Mouse (Mus musculus) right cerebral cortex, adult 2 months (tissue): ENCODE measurements around the gene Ptpra.
A peak's percentile ranks its signal among the peaks of the same experiment; 100 is the strongest.

Experiments used
- DNase-seq, 2 experiments: peaks; one replicate each; pipeline ENCODE4 v3.0.0; 2021 to 2022; ENCODE audit warnings: low spot score in 2 of 2

Ptpra gene

DNA sequence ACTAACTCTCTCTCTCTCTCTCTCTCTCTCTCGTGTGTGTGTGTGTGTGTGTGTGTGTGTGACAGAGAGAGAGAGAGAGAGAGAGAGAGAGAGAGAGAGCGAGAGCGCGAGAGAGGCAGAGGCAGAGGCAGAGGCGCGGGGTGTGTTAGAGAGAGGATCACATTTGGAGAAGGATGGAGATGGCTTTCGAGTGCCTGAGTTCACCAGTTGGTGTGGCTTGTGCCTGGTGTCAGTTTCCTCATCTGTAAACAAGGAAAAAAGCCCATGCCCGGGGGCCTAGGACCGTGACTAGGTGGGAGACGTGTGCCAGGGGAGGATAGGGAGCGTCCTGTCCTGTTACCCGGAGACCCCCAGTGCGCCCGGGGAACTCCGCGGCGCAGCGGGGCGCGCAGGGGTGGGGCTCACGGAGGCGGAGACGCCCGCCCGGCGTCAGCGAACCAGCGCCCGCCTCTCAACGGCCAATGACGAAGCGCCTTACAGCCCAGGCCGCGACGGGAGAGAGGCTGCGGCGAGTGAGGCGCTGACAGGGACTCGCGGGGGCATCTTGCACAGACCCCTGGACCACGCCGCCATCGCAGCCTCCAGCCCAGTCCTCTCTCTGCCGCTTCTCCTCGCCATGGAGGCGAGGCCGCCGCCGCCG is at the start of gene Ptpra:
Gene Ptpra (plus strand): TSS at position 485 of the 640 bp plus-strand sequence.
- DNase-seq, result peak; percentile 90 to 92

DNA sequence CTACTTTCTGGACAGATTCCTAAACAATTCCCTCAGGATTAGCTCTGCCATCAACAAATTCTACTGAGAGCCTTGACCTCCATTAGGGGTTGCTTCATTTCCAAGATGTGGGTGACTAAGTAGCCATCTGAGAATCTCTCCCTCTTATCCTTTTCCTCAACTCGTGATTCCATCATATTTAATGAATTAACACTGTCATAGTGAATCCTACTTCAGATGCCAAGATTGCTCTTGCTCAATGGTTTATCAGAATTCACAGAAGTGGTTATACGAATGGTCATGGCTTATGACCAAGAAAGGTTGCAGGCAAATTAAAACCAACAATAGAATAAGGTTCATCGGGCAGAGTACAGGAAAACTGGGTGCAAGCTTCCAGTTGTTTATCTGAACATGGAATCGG is 48.2 kb upstream of the Ptpra start:
- DNase-seq, result no peak

DNA sequence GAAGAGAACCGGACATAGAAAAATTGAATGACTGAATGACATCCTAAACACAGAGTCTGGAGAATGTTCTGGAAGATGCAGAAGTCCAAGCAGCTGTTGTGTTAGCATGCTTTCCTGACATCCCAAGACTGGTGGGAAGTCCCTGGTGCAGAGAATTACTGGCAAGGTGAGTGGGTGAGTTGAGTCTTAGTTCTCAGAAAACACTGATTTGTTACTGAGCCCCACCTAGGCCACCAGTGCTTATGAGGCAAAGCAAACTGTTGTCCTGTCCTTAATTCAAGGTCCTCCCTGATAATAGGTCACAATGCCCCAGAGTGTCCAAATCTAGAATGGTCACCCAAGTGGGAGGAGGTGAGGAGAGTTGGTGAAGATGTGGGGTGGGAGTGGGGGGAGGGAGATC is 45.1 kb upstream of the Ptpra start, which contains the start of the genes Gm28372 and 1700020A23Rik:
Gene Gm28372 (plus strand): TSS at position 301 of the 400 bp plus-strand sequence.
Gene 1700020A23Rik (plus strand): TSS at position 321 of the 400 bp plus-strand sequence.
- DNase-seq, result no peak

DNA sequence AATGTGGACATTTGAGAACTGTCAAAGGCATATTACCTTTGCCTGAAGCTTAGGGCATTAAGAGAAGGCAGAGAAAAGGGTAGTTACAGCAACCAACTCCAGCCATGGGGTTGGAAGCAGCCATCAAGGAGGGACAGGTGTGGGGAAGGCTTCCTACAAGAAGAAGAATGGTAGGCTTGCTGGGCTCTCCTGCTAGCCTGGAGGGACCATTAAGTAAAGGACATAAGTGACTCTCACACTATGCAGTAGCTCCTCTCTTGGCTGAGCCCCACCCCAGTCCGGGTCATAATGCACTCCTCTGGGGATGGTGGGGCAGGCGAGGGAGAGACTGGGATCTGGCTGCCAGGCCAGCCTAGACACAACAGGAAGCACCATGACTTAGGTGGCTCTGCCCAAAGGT is 43.9 kb upstream of the Ptpra start, which contains the start of gene Tmem239:
Gene Tmem239 (plus strand): TSS at position 301 of the 400 bp plus-strand sequence.
- DNase-seq, result no peak

DNA sequence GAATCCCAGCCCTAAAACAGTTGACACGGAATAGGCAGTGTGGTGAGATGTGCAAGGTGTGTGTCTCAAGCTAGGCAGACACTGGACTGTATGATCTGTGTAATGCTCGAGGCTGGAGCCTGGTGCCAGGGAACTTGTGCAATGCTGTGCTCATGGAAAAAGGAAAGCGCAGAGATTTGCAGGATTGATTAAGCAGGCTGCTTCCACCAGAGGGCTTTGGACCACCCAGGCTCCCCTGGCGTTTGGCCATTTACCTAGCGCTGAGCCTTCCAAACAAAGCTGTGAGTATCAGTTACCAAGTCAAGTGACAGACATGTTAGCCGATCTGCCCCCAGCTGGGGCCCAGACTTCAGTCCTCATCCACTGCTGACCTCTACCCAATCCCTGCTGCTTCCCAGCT is 41.9 kb upstream of the Ptpra start:
- no peak for DNase-seq

DNA sequence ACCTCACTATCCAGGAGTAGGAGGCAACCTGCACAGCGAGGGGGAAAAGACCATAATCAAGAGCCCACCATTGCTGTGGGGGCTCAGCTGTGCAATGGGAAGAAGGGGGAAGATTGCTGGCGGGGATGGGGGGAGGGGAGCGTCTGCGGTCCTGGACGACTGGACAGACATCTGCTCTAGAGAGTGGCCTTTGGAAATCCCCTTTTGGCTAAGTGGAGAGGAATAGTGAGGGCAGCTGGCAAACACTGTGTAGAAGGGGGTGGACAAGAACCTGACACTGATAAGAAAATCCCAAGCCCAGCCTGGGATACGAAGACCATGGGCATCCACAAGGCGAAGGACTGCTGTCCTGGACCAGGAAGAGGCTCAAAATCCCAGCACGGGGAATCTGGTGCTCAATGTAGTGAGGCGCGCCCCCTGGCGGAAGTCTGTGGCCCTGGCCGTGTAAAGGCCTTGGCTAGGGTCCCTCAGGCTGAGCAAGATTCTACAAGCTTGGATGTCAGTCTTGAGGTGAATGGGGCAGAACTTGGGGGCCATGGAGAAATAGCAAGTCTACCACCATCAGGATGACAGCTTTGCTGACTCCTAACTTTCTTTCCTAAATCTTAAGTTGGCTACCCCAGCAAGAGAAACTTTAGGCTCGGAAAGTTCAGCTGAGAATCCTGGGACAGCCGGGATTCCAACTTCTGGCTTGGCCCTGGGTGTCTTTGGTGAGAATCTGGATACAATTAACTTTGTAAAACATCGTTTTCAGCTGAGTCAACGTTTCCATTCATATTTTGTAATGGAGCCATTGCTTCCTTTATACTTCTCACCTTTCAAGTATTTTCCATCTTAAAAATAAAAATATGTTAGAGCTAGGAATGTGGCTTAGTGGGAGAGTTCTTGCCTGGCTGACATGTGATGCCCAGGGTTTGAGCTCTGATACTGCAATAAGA is 38.3 kb upstream of the Ptpra start:
- peak; percentile 80 to 81 for DNase-seq

DNA sequence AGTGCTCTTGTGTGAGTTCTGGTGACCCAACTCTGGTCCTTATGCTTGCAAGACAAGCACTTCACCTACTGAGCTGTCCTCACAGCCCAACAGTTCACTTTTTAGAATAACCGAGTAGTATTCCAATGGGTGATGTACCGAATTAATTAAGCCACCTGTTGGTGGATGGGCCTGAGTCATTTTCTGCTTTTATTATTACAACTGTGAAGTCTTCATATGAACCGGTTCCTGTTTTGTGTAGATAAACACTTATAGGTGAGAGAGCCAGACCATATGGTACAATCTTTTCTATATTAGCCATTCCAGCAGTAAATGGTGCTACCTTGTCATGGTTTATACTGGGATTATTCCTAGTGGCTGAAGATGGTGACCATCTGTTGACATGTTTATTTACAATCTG is 37.3 kb upstream of the Ptpra start:
- DNase-seq, result no peak

DNA sequence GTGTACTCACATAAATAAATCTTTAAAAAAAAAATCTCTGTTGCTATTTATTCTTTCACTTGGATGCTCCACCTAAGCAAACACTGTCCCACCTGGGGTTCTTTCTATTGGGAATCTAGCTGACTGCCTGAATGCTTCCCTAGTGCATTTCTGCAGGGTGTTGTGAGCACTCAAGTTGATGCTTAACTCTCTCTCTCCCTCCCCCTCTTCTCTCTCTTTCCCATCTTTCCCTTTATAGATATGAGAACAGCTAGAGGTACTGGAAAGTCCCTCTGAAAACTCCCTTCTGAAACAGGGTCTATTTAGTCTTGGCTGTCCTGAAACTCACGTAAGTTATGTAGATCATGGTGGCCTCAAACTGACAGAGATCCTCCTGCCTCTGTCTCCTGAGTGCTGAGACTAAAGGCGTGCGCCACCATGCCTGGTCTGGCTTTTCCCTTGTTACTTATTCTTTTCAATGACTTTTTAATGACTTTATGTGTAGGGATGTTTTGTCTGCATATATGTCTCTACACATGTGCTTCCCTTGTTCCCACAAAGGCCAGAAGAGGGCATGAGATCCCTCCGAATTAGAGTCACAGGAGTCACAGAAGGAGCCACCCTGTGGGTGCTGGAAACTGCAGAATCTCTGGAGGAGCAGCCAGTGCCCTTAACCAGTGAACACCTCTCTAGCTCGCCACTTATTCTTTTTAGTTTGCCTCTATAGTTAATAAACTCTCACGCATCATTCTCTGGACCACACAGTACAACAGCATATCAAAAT is 35.8 kb upstream of the Ptpra start:
- no peak for DNase-seq

DNA sequence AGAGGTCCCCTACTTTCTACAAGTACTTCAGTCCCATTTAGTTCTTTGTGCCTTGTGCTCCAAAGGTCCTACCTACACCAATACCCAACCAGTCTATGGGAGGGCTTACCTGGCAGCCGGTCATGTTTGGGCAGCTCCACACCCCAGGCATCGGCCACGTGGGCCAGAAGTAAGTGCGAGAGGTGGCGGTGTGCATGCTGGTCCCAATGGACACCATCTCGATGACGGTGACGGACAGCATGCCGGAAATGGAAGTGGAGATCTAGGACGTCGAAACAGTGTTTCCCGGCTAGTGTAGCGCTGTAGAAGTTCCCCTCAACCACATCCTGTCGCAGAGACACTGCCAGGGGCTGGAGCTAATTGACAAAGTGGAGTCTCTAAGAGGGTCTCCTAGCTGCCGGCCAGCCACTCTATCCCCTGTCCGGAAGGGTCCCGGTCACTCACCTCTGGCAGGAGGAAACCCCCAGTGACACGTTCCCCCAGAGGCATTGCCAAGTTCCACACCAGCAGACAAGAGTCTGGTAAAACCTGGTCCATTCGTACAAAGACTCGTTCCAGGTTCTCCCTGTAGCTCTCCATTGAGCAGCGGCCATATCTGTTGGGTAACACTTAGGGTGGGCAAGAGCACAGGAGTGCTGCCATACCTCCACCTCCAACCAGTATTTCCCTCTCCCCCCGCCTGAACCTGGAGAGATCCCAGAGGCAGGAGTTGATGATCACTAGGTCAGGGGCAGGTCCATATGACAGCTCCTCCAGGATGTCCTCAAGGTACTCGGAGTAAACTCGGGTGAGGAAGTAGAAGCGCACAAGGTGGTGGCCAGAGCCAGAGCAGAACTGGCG is 28.1 kb upstream of the Ptpra start:
- no peak for DNase-seq

DNA sequence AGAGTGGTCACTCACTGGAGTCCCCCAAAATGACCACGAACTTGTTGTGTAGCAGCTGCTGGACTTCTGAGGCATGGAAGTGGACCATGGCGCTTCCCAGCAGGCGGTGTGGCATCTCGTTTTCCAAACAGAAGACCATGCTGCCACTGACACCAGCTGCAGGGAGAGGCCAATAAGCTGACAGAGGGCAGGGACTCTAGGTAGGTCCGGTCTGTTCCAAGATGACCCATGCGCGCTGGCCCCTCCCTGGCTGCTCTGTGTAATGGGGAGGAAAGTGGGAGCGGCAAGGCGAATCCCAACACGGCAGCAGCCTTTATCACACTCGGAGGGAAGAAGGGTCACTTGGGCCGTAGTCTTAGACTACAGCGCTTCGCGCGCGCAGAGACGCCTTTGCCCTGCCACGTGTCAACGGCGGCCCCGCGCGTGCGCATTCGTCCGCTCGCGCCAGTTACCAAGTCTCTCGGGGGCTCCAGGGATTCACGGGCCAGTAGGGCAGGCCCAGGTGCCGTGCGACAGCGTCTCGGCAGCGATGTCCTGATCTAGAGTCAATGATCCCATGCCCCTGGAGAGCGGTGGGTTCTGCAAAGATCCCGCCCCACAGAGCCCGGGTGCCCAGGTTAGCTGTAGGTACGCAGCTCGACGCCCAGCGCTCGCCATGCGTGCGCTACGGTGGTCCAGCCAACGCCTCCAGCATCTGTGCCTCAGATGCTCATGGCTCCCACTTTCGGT is 26.5 kb upstream of the Ptpra start:
- DNase-seq, result peak; percentile 80 to 87

DNA sequence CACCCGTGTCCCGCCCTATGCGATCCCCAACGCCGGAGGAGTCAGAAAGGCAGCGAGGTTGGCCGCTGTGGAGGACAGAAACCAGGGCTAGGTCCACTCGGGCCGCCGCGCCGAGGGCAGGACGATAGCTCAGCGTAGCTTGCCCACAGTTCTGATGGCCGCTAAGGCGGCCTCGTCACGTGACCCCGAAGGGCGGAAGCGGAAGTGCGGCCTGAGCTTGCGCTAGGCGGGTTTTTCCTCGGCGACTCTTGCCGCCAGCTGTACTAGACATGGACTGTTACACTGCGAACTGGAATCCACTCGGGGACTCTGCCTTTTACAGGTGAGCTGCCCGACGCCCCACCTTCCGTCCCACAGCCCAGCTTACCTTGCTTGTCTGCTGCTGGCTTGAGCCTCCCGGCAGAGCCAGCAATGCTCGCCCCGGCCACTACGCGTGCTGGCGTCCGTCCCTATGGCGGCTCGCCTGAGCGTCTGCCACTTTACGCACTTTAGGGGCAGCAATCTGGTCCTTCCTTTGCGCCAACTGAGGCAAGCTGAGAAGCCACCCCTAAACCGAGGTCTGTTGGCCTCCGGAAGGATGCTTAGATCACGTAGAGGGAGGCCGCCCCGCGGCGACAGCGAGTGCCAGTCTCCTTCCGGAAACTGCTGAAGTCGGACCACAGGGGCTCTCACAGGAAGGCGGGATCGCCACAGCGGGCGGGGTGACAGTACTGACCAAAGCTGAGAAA is 25.8 kb upstream of the Ptpra start, which contains the start of the genes Vps16 and Pced1a:
Gene Vps16 (plus strand): TSS at position 214 of the 728 bp plus-strand sequence.
Gene Pced1a (minus strand): TSS at position 576 of the 728 bp plus-strand sequence.
- peak; percentile 92 to 94 for DNase-seq

DNA sequence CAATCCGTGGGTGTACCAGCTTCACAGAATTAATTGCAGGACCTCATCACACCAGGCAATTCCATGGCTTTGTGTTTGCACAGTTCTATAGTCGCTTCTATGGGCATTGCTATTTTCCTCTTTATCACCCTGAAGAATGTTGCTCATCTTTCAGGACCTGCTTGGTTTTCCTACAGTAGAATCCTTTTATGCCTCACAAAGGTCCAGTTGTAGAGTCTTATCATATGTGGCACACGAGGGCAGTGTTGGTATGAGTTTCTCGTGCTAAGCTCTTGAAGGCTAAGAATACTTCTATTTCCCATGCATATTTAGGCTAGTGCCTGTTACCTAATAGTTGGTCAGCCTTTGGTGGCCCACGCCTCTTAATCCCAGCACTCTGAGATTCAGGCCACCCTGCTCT is 25.0 kb upstream of the Ptpra start:
- peak in 1 of 2 experiments; percentile 11 for DNase-seq

DNA sequence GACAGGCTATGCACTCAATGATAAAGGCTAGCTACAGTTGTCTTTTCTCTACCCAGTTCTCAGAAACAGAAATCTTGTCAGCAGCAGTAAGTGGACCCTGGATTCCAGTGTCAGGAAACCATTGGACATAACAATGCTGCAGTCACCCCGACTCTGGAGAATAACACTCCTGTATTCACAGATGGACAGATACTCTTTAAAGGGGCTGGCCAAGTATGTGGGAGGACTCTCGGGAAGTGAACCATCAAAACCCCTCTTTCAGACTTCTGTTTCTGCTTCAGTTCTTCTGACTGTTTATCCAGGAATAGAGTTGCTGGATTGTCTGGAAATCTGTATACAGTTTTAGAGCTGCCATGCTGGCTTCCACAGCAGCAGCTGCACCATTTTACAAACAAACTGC is 20.2 kb upstream of the Ptpra start:
- no peak for DNase-seq

DNA sequence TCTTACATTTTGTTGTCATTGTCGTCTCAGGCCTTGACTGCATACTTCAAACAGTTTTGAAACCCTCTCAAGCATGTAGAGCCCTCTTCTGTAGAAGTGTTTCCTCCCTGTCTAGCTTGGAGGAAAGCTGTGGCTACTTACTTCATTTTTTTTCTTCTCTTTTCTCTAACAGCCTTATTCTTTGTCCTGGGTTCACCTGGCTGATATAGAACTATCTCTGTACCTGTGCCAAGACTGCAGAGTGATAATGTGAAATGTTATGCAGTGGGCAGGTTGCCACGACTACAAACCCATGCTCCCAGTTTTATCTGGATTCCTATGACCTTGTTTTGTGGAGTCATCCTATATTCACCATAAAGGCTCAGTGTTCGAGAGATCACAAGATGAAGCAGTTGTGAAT is 19.6 kb upstream of the Ptpra start:
- DNase-seq, result no peak

DNA sequence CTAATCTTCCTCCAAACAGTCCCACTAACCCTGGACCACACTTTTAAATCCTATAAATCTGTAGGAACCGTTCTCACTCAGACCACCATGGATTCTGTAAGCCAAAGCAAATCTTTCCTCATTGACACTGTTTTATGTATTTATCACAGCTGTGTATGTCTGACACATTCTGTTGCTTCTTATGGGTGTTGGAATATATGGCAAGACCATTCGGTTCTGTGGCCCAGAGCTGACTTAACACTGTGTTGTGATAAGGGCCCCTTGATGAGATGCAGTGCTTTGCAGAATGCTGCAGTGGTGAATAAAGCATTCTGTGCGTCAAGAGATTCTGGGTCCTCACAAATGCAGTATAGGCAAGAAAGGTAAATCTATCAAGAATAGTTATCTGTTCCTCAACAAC is 17.9 kb upstream of the Ptpra start:
- DNase-seq, result no peak

DNA sequence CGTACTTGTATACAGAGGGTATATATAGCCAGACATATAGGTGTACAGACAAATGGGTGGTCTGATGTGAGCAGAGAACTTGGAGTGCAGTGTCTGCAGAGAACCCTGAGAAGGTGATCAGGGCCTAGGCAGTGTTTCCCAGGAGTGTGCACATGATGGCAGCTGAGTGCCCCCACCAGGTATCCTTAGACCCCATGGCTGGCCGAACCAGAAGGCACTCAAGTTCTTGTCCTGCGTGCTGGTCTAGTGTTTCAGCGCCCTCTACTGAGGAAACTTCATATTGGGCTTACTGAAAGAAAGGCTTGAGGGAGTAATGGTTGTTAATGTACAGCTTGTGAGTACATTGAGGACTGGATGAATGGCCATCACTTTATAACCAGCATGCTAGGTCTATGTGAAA is 16.9 kb upstream of the Ptpra start:
- DNase-seq, result peak in 1 of 2 experiments; percentile 75

DNA sequence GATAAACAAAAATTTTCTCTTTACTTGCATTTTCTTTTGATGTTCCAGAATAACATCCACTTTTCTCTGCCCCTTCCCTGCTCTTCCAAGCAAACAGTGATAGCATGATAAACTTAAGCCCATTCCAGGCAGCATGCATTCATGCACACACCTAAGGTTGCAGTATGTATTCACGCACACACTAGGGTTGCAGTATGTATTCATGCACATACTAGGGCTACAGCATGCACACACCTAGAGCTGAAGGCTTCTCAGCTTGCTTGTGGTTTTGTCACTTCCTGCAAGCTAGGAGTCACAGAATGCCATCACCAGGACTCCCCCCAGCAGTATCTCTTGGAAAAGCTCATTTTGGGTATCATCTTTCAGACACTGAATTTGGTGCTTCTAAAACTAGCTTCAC is 13.3 kb upstream of the Ptpra start:
- no peak for DNase-seq

DNA sequence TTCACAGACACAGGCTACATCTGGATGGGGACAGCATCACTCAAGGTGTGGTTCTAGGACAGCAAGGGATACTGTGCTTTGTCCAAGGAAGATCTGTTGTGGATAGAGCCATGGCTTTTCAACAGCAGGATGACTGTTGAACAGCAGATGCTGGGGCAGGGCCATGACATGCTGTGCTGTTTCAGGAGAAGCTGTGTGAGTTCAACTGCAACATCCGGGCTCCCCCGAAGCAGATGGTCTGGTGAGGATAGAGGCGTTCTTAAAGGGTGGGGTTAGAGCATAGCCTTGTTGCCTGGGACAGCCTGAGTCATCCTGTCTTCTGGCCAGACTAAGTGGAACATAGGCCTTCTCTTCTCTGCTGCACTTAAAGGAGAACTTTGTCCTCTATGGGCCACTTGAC is 11.2 kb upstream of the Ptpra start:
- no peak for DNase-seq

DNA sequence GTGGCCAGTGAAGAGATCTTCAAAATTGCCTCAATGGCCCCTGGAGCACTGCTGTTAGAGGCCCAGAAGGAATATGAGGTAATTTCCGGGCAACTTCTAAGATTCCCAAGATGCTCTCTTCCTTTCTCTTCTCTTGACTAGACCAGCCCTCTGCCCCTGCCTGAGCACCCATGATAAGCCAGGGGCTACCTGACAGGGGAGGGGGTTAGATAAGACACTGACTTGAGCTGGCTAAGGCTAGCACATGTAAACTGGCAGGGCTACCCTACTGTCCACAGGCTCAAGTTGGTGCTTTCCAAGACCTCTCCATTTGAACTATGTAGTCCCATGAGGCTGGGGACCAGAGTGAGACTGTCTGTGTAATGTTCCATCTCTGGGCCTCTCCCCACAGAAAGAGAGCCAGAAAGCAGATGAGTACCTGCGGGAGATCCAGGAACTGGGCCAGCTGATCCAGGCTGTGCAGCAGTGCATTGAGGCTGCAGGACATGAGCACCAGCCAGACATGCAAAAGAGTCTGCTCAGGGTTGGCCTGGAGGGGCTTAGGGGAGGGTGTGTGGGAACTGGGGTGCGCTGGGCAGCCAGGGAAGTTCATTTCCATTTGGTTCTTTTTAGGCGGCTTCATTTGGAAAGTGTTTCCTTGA is 10.1 kb upstream of the Ptpra start:
- no peak for DNase-seq
